18 mouse cellular contexts compared by ENCODE assay signal in the genomic region with DNA sequence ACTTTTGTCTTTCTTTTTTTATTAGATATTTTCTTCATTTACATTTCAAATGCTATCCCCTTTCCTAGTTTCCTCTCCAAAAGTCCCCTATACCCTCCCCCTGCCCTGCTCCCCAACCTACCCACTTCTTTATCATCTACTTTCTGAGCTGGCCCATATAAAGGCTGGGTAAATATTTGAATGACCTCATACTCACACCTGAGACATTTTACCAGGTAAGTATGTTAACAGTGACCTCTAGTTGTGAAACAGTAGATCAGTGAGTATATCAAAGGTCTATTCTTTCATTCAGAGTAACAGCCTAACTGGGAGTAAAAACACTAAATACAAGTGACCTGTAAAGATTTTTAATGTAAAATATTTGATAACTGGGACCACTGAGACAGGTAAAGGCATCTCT. TPM values are rescaled to one million over a fixed set of nuclear protein-coding genes. Genes with fewer than 3 reads are reported as not detected.
DNase-seq lines count a peak whose midpoint lies in the region; ATAC-seq and TF ChIP-seq lines count a peak whose summit lies in the region.
"Had no signal": no experiment of that assay in that cellular context is flagged by ENCODE, and none has a peak within 500 bp of the region (broad histone marks: within the 10 kb centered on the region; RNA-seq: fewer than 3 reads in every experiment).

No protein-coding gene starts in this region.

- DNase-seq in kidney, postnatal 0 days (ENCODE audit: low spot score), result no peak
- no peak for DNase-seq in kidney, postnatal 14 days
- DNase-seq in midbrain, postnatal 0 days (ENCODE audit: low spot score), result no peak
- DNase-seq in embryo, embryonic 11 days, result no peak
- no peak for DNase-seq in hindbrain, embryonic 14.5 days (ENCODE audit: low spot score)
- DNase-seq in layer of hippocampus, adult 11-12 months (ENCODE audit: low spot score), result no peak
- DNase-seq: adrenal gland, postnatal 36 days; cerebellum, adult 9-11 months; kidney, postnatal 25 days; lung, postnatal 36 days had no signal

- peak; percentile 53 for TF ChIP-seq CTCF in kidney, postnatal 0 days (IDR thresholded peaks at IDR 0.05; ENCODE audit: low read depth)
- peak; percentile 42 for TF ChIP-seq CTCF in midbrain, postnatal 0 days (IDR thresholded peaks at IDR 0.05)

- H3K9me3 ChIP-seq in kidney, postnatal 0 days (replicated peaks; ENCODE audit: low read length), result no peaks in the 10 kb centered on the region
- no peaks in the 10 kb centered on the region for H3K9me3 ChIP-seq in midbrain, postnatal 0 days (ENCODE audit: low read length)
- H3K9me3 ChIP-seq in midbrain, embryonic 13.5 days, result no peaks in the 10 kb centered on the region
- no peaks in the 10 kb centered on the region for H3K9me3 ChIP-seq in intestine, embryonic 16.5 days (ENCODE audit: control insufficient read depth, low read length)
- H3K9me3 ChIP-seq in hindbrain, embryonic 14.5 days (ENCODE audit: control insufficient read depth, low read length), result no peaks in the 10 kb centered on the region
- H3K9me3 ChIP-seq: embryonic facial prominence, embryonic 10.5 days; midbrain, embryonic 12.5 days had no signal

- no peak; the same call in 1 of the 2 replicates for ATAC-seq in kidney, postnatal 0 days (replicated peaks; ENCODE audit: low FRiP score, low read depth)
- ATAC-seq in midbrain, postnatal 0 days (ENCODE audit: low FRiP score), result no peak
- no peak for ATAC-seq in midbrain, embryonic 13.5 days
- peak; percentile 90 for ATAC-seq in intestine, embryonic 16.5 days
- ATAC-seq in hindbrain, embryonic 14.5 days (ENCODE audit: low FRiP score), result no peak
- ATAC-seq: forebrain, embryonic 16.5 days; hindbrain, postnatal 0 days had no signal

- no peak overlapping the region for H3K4me3 ChIP-seq in kidney, postnatal 0 days (replicated peaks; ENCODE audit: low read depth, low read length)
- no peak overlapping the region for H3K4me3 ChIP-seq in midbrain, postnatal 0 days (ENCODE audit: low read depth, low read length)
- no peak overlapping the region for H3K4me3 ChIP-seq in midbrain, embryonic 13.5 days (replicated peaks)
- H3K4me3 ChIP-seq in intestine, embryonic 16.5 days (ENCODE audit: low read length), result no peak overlapping the region
- no peak overlapping the region for H3K4me3 ChIP-seq in hindbrain, embryonic 14.5 days (replicated peaks; ENCODE audit: low read length)
- H3K4me3 ChIP-seq: embryonic facial prominence, embryonic 10.5 days; erythroblast, embryonic 14.5 days; midbrain, embryonic 12.5 days had no signal

- H3K36me3 ChIP-seq in kidney, postnatal 0 days (ENCODE audit: insufficient read depth, low read length), result no peaks in the 10 kb centered on the region
- H3K36me3 ChIP-seq in midbrain, postnatal 0 days (ENCODE audit: insufficient read depth, low read length), result no peaks in the 10 kb centered on the region
- no peaks in the 10 kb centered on the region for H3K36me3 ChIP-seq in midbrain, embryonic 13.5 days
- H3K36me3 ChIP-seq in intestine, embryonic 16.5 days (ENCODE audit: control insufficient read depth, insufficient read depth, low read length), result no peaks in the 10 kb centered on the region
- H3K36me3 ChIP-seq in hindbrain, embryonic 14.5 days (replicated peaks; ENCODE audit: control insufficient read depth, insufficient read depth), result no peaks in the 10 kb centered on the region
- H3K36me3 ChIP-seq: embryonic facial prominence, embryonic 10.5 days; midbrain, embryonic 12.5 days had no signal

- H3K27me3 ChIP-seq in kidney, postnatal 0 days (ENCODE audit: insufficient read depth, low read length), result no peaks in the 10 kb centered on the region
- no peaks in the 10 kb centered on the region for H3K27me3 ChIP-seq in midbrain, postnatal 0 days (ENCODE audit: insufficient read depth, low read length)
- no peaks in the 10 kb centered on the region for H3K27me3 ChIP-seq in midbrain, embryonic 13.5 days
- no peaks in the 10 kb centered on the region for H3K27me3 ChIP-seq in intestine, embryonic 16.5 days (replicated peaks; ENCODE audit: control insufficient read depth, insufficient read depth, low read length)
- no peaks in the 10 kb centered on the region for H3K27me3 ChIP-seq in hindbrain, embryonic 14.5 days (ENCODE audit: control insufficient read depth, insufficient read depth, low read length)
- H3K27me3 ChIP-seq: midbrain, embryonic 12.5 days had no signal

- no peak overlapping the region for H3K9ac ChIP-seq in kidney, postnatal 0 days (ENCODE audit: low read depth, low read length)
- H3K9ac ChIP-seq in midbrain, postnatal 0 days (replicated peaks; ENCODE audit: low read length, poor library complexity, severe bottlenecking), result no peak overlapping the region
- no peak overlapping the region for H3K9ac ChIP-seq in midbrain, embryonic 13.5 days (replicated peaks)
- no peak overlapping the region for H3K9ac ChIP-seq in intestine, embryonic 16.5 days (ENCODE audit: low read depth, low read length)
- no peak overlapping the region for H3K9ac ChIP-seq in hindbrain, embryonic 14.5 days
- H3K9ac ChIP-seq: midbrain, embryonic 12.5 days had no signal

- no peaks in the 10 kb centered on the region for H3K4me1 ChIP-seq in kidney, postnatal 0 days (replicated peaks; ENCODE audit: insufficient read depth, low read length)
- H3K4me1 ChIP-seq in midbrain, postnatal 0 days (ENCODE audit: insufficient read depth, low read length), result no peaks in the 10 kb centered on the region
- no peaks in the 10 kb centered on the region for H3K4me1 ChIP-seq in midbrain, embryonic 13.5 days (replicated peaks)
- 0 out of 2 replicates have a peak, but pooled peaks cover 5% of the 10 kb centered on the region for H3K4me1 ChIP-seq in intestine, embryonic 16.5 days (ENCODE audit: control insufficient read depth, insufficient read depth, low read length)
- peaks cover 4% of the 10 kb centered on the region; the same call in 1 of the 2 replicates for H3K4me1 ChIP-seq in hindbrain, embryonic 14.5 days (replicated peaks; ENCODE audit: control insufficient read depth, insufficient read depth, low read length)

- no peak overlapping the region for H3K4me2 ChIP-seq in kidney, postnatal 0 days (ENCODE audit: low read length)
- H3K4me2 ChIP-seq in midbrain, postnatal 0 days (ENCODE audit: low read depth, low read length, poor library complexity, severe bottlenecking), result no peak overlapping the region
- H3K4me2 ChIP-seq in midbrain, embryonic 13.5 days (replicated peaks), result no peak overlapping the region
- no peak overlapping the region for H3K4me2 ChIP-seq in intestine, embryonic 16.5 days (ENCODE audit: low read depth, low read length)
- no peak overlapping the region for H3K4me2 ChIP-seq in hindbrain, embryonic 14.5 days (replicated peaks)
- H3K4me2 ChIP-seq: midbrain, embryonic 12.5 days had no signal

- H3K27ac ChIP-seq in kidney, postnatal 0 days, result no peak overlapping the region
- H3K27ac ChIP-seq in midbrain, postnatal 0 days (ENCODE audit: low read depth, low read length), result no peak overlapping the region
- H3K27ac ChIP-seq in midbrain, embryonic 13.5 days, result no peak overlapping the region
- no peak overlapping the region for H3K27ac ChIP-seq in intestine, embryonic 16.5 days (ENCODE audit: low read length)
- H3K27ac ChIP-seq in hindbrain, embryonic 14.5 days, result no peak overlapping the region
- H3K27ac ChIP-seq: embryonic facial prominence, embryonic 10.5 days; hindbrain, postnatal 0 days; midbrain, embryonic 12.5 days had no signal

RNA-seq across cellular contexts. Expression of a gene that starts 7.7 kb away (rescaled TPM):
- polyA plus RNA-seq in kidney, postnatal 0 days (2015; fragmentation: Nextera tagmentation; extraction: Ambion mirVana), result 12.6 and 14.0 TPM in 2 replicates
- 6.6 and 8.1 TPM in 2 replicates for total RNA-seq in midbrain, postnatal 0 days (2014; rRNA removed)
- 5.8 and 7.3 TPM in 2 replicates for polyA plus RNA-seq in midbrain, postnatal 0 days (2015; fragmentation: Nextera tagmentation; extraction: Ambion mirVana)
- polyA plus RNA-seq in midbrain, embryonic 13.5 days (2015; fragmentation: Nextera tagmentation; extraction: Ambion mirVana), result 7.1 and 8.0 TPM in 2 replicates
- 6.8 and 7.3 TPM in 2 replicates for polyA plus RNA-seq in intestine, embryonic 16.5 days (2015; fragmentation: Nextera tagmentation; extraction: Ambion mirVana)
- polyA plus RNA-seq in hindbrain, embryonic 14.5 days (2014; fragmentation: Nextera tagmentation; extraction: Ambion mirVana), result 8.2 and 11.7 TPM in 2 replicates

RNA-seq across cellular contexts. Expression of a gene that starts 37.0 kb away (rescaled TPM):
- polyA plus RNA-seq in kidney, postnatal 0 days (2015; fragmentation: Nextera tagmentation; extraction: Ambion mirVana), result 414 and 447 TPM in 2 replicates
- 432 and 554 TPM in 2 replicates for total RNA-seq in midbrain, postnatal 0 days (2014; rRNA removed)
- 223 and 244 TPM in 2 replicates for polyA plus RNA-seq in midbrain, postnatal 0 days (2015; fragmentation: Nextera tagmentation; extraction: Ambion mirVana)
- 773 and 781 TPM in 2 replicates for polyA plus RNA-seq in midbrain, embryonic 13.5 days (2015; fragmentation: Nextera tagmentation; extraction: Ambion mirVana)
- 370 and 392 TPM in 2 replicates for polyA plus RNA-seq in intestine, embryonic 16.5 days (2015; fragmentation: Nextera tagmentation; extraction: Ambion mirVana)
- polyA plus RNA-seq in hindbrain, embryonic 14.5 days (2014; fragmentation: Nextera tagmentation; extraction: Ambion mirVana), result 448 TPM in 2 replicates

RNA-seq across cellular contexts. Expression of a gene that starts 45.1 kb away (rescaled TPM):
- polyA plus RNA-seq in kidney, postnatal 0 days (2015; fragmentation: Nextera tagmentation; extraction: Ambion mirVana), result 13.5 and 14.7 TPM in 2 replicates
- total RNA-seq in midbrain, postnatal 0 days (2014; rRNA removed), result 1.9 and 3.0 TPM in 2 replicates
- polyA plus RNA-seq in midbrain, postnatal 0 days (2015; fragmentation: Nextera tagmentation; extraction: Ambion mirVana), result 0.39 and 0.42 TPM in 2 replicates
- polyA plus RNA-seq in midbrain, embryonic 13.5 days (2015; fragmentation: Nextera tagmentation; extraction: Ambion mirVana), result 0.43 and 0.48 TPM in 2 replicates
- polyA plus RNA-seq in intestine, embryonic 16.5 days (2015; fragmentation: Nextera tagmentation; extraction: Ambion mirVana), result 8.5 and 13.7 TPM in 2 replicates
- polyA plus RNA-seq in hindbrain, embryonic 14.5 days (2014; fragmentation: Nextera tagmentation; extraction: Ambion mirVana), result 0.21 and 0.38 TPM in 2 replicates
- polyA plus RNA-seq: erythroblast, embryonic 14.5 days; thymus, postnatal 0 days had no signal
